Mouse (Mus musculus) kidney, adult 8-10 months (tissue): Measurements from ENCODE around the gene Dgkg.

Experiments used
- DNase-seq, 2 experiments: peaks; one replicate each; pipeline ENCODE4 v3.0.0; 2022

Dgkg gene

GRCm38 (mm10) chr16:22589619-22590018 is 67.4 kb downstream of the Dgkg start:
- no peak for DNase-seq

GRCm38 (mm10) chr16:22586151-22586836 is 70.7 kb downstream of the Dgkg start:
- no peak for DNase-seq

GRCm38 (mm10) chr16:22585523-22585922 is 71.5 kb downstream of the Dgkg start:
- no peak for DNase-seq

- DNase-seq = peak; percentile 32 to 59
Observed at GRCm38 (mm10) chr16:22583401-22583800, 73.6 kb downstream of the Dgkg start.

GRCm38 (mm10) chr16:22582173-22582929 is 74.7 kb downstream of the Dgkg start:
- peak in 1 of 2 experiments; percentile 26 for DNase-seq

GRCm38 (mm10) chr16:22580103-22580502 is 76.9 kb downstream of the Dgkg start:
- no peak for DNase-seq

GRCm38 (mm10) chr16:22578883-22579282 is 78.1 kb downstream of the Dgkg start:
- DNase-seq = no peak

- DNase-seq = no peak
Observed at GRCm38 (mm10) chr16:22577656-22578055, 79.4 kb downstream of the Dgkg start.

GRCm38 (mm10) chr16:22574164-22574563 is 82.9 kb downstream of the Dgkg start:
- no peak for DNase-seq

GRCm38 (mm10) chr16:22572641-22573341 is 84.2 kb downstream of the Dgkg start:
- DNase-seq = no peak

GRCm38 (mm10) chr16:22564907-22565272 is 92.1 kb downstream of the Dgkg start:
- DNase-seq = no peak

- DNase-seq = peak; percentile 75 to 79
Observed at GRCm38 (mm10) chr16:22564259-22564906, 92.6 kb downstream of the Dgkg start.

GRCm38 (mm10) chr16:22563594-22563993 is 93.4 kb downstream of the Dgkg start:
- DNase-seq = no peak

GRCm38 (mm10) chr16:22554996-22555395 is 102.0 kb downstream of the Dgkg start:
- DNase-seq = peak in 1 of 2 experiments; percentile 42

- DNase-seq = no peak
Observed at GRCm38 (mm10) chr16:22552351-22552750, 104.7 kb downstream of the Dgkg start.

GRCm38 (mm10) chr16:22551231-22552000 is 105.6 kb downstream of the Dgkg start:
- DNase-seq = peak; percentile 68 to 77

GRCm38 (mm10) chr16:22549346-22549745 is 107.7 kb downstream of the Dgkg start:
- DNase-seq = no peak

- DNase-seq = peak; percentile 80 to 85
Observed at GRCm38 (mm10) chr16:22548167-22549080, 108.6 kb downstream of the Dgkg start.

- DNase-seq = no peak
Observed at GRCm38 (mm10) chr16:22547741-22548140, 109.3 kb downstream of the Dgkg start.

- no peak for DNase-seq
Observed at GRCm38 (mm10) chr16:22545799-22546198, 111.2 kb downstream of the Dgkg start.

- no peak for DNase-seq
Observed at GRCm38 (mm10) chr16:22545016-22545561, 111.9 kb downstream of the Dgkg start.
